Mouse (Mus musculus) G1E (cell line): ENCODE results near the gene Frmpd4. TPM values are rescaled to one million over a fixed set of nuclear protein-coding genes. Genes with fewer than 3 reads are reported as not detected.

Experiments
- ATAC-seq: 2 replicates; pipeline ENCODE4 v1.8.0; 2016; ENCODE audit warnings: mild to moderate bottlenecking; ENCODE audit not compliant: insufficient number of reproducible peaks, poor library complexity, low FRiP score, severe bottlenecking; ENCODE audit errors: extremely low read depth
- DNase-seq: peaks from one replicate; pipeline ENCODE4 v3.0.0; 2012; ENCODE audit warnings: low spot score
- H3K27me3 ChIP-seq: 2 replicates; pipeline ENCODE4 v1.6.1; 2012; ENCODE audit warnings: mild to moderate bottlenecking, low read length, inconsistent platforms; ENCODE audit not compliant: insufficient read depth
- H3K36me3 ChIP-seq: replicated peaks from 2 replicates; pipeline ENCODE3; 2012; ENCODE audit warnings: mild to moderate bottlenecking, inconsistent platforms
- H3K4me1 ChIP-seq: 2 replicates; pipeline ENCODE4 v1.6.1; 2012; ENCODE audit warnings: low read depth, low read length, inconsistent platforms, mixed read lengths; ENCODE audit not compliant: insufficient read depth
- H3K4me3 ChIP-seq: 2 replicates; pipeline ENCODE4 v1.5.1; 2012; ENCODE audit warnings: low read depth, mild to moderate bottlenecking, inconsistent platforms, low read length, moderate library complexity, mixed read lengths
- H3K9me3 ChIP-seq: replicated peaks from 2 replicates; pipeline ENCODE4 v1.6.1; 2012; ENCODE audit warnings: inconsistent platforms
- CTCF ChIP-seq: IDR thresholded peaks from 2 replicates; pipeline ENCODE4 v1.5.1; 2012; ENCODE audit warnings: low read depth, low read length, inconsistent platforms, mixed read lengths
- GATA1 ChIP-seq: IDR thresholded peaks from 2 replicates; pipeline ENCODE4 v1.6.1; 2012; ENCODE audit warnings: borderline replicate concordance, low read length, inconsistent platforms, mixed read lengths
- GATA2 ChIP-seq: IDR thresholded peaks from 2 replicates; pipeline ENCODE4 v1.6.1; 2012; ENCODE audit warnings: low read depth, low read length, inconsistent platforms, borderline replicate concordance
- POLR2AphosphoS5 ChIP-seq: IDR thresholded peaks from 2 replicates; pipeline ENCODE4 v1.6.1; 2012; ENCODE audit warnings: low read depth, low read length, inconsistent platforms; ENCODE audit not compliant: insufficient replicate concordance
- TAL1 ChIP-seq: conservative IDR thresholded peaks from 2 replicates; pipeline ENCODE4 v1.6.1; 2012; ENCODE audit warnings: low read depth, low read length, inconsistent platforms, mixed read lengths
- polyA plus RNA-seq: library from polyadenylated mRNA; stranded (reverse); fragments of >175 nt; gene quantifications from 2 replicates; pipeline ENCODE4 v1.2.3, GENCODE M21; 2012
- total RNA-seq, 2 experiments: library from RNA; stranded (forward) in 1 of 2; stranded (reverse) in 1 of 2; fragments of 200-1000 nt in 1 of 2; fragments of >200 nt in 1 of 2; fragmentation: Nextera tagmentation in 1 of 2; gene quantifications; 2 replicates each; pipeline ENCODE4 v1.2.3; 2014 to 2017

Frmpd4 gene
- total and polyA plus RNA-seq, 3 experiments, result under 0.01 TPM; not detected in 2

DNA sequence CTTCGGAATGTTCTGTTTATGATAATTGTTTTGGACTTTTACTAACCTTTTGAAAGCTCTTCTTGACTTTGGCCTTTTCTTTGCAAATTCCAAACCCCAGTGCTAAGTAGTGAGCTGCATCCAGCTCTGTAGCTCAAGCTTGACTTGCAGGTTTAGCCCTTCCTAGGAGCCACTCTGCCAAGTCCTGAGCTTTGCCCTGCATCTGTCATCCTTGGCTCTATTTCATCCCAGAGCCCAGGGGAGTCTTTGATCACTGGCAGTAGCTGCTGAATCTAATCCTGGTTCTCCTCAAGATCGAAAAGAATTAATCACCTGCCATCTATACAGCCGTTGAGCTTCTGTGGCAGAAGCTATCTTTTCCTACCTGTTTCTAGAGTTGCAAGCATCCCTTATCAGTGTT is 251.9 kb downstream of the Frmpd4 start:
- TF ChIP-seq CTCF (no peak), GATA1 (no peak), POLR2AphosphoS5 (no peak)
- DNase-seq (no peak), ATAC-seq (no peak)
- Histone ChIP-seq H3K9me3 (no peaks in the 10 kb centered on the region), H3K4me3 (no peak overlapping the region), H3K4me1 (no peaks in the 10 kb centered on the region), H3K36me3 (no peaks in the 10 kb centered on the region), H3K27me3 (no peaks in the 10 kb centered on the region)

GRCm38 (mm10) chrX:168312158-168312557 is 264.9 kb downstream of the Frmpd4 start:
- no peak for DNase-seq
- H3K9me3 ChIP-seq, result no peaks in the 10 kb centered on the region
- H3K36me3 ChIP-seq, result no peaks in the 10 kb centered on the region
- no peak for TF ChIP-seq GATA2
- no peak for TF ChIP-seq CTCF
- TF ChIP-seq POLR2AphosphoS5, result no peak
- no peak for TF ChIP-seq GATA1
- no peak for TF ChIP-seq TAL1
- H3K4me1 ChIP-seq, result no peaks in the 10 kb centered on the region
- no peaks in the 10 kb centered on the region for H3K27me3 ChIP-seq
- no peak overlapping the region for H3K4me3 ChIP-seq
- ATAC-seq, result no peak

DNA sequence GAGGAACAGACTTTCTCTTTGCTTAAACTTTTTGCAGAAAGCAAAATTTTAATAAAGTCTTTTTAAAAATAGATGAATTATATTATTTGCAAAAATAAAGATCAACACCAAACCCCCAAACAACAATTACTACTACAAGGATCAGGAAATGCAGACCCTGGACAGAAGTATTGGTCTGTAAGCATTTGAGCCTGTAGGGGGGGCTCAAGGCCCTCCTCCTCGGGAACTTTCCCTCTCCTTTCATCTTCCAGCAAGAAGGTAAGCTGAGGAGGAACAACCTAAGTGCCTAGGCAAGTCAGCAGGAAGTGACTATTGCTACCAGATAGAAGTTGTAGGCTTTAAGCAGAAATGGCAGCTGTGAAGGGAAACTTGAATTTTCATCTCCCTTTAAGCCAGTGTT is 266.9 kb downstream of the Frmpd4 start:
- TF ChIP-seq GATA2, result no peak
- TF ChIP-seq GATA1, result no peak
- no peak for TF ChIP-seq POLR2AphosphoS5
- no peak for TF ChIP-seq CTCF
- no peak for TF ChIP-seq TAL1
- DNase-seq, result no peak
- no peaks in the 10 kb centered on the region for H3K36me3 ChIP-seq
- no peaks in the 10 kb centered on the region for H3K9me3 ChIP-seq
- no peak for ATAC-seq
- H3K4me1 ChIP-seq, result no peaks in the 10 kb centered on the region
- no peak overlapping the region for H3K4me3 ChIP-seq
- H3K27me3 ChIP-seq, result no peaks in the 10 kb centered on the region

GRCm38 (mm10) chrX:168292506-168292905 is 284.5 kb downstream of the Frmpd4 start:
- H3K4me3 ChIP-seq, result no peak overlapping the region
- TF ChIP-seq POLR2AphosphoS5 (no peak), GATA2 (no peak), CTCF (no peak), GATA1 (no peak), TAL1 (no peak)
- H3K9me3 ChIP-seq, result no peaks in the 10 kb centered on the region
- DNase-seq (no peak), ATAC-seq (no peak)
- H3K27me3 ChIP-seq, result no peaks in the 10 kb centered on the region
- no peaks in the 10 kb centered on the region for H3K4me1 ChIP-seq
- no peaks in the 10 kb centered on the region for H3K36me3 ChIP-seq

- DNase-seq (no peak), ATAC-seq (no peak)
- Histone ChIP-seq H3K9me3 (no peaks in the 10 kb centered on the region), H3K36me3 (no peaks in the 10 kb centered on the region), H3K27me3 (no peaks in the 10 kb centered on the region), H3K4me1 (no peaks in the 10 kb centered on the region), H3K4me3 (no peak overlapping the region)
- no peak for TF ChIP-seq CTCF
- TF ChIP-seq TAL1, result no peak
- TF ChIP-seq GATA1, result no peak
- TF ChIP-seq GATA2, result no peak
- TF ChIP-seq POLR2AphosphoS5, result no peak
Observed at GRCm38 (mm10) chrX:168207034-168207433, 370.0 kb downstream of the Frmpd4 start.

- no peak for TF ChIP-seq CTCF
- TF ChIP-seq GATA2, result no peak
- no peak for TF ChIP-seq TAL1
- TF ChIP-seq GATA1, result no peak
- no peak for TF ChIP-seq POLR2AphosphoS5
- no peaks in the 10 kb centered on the region for H3K9me3 ChIP-seq
Observed at GRCm38 (mm10) chrX:168191944-168192343, 385.1 kb downstream of the Frmpd4 start.

DNA sequence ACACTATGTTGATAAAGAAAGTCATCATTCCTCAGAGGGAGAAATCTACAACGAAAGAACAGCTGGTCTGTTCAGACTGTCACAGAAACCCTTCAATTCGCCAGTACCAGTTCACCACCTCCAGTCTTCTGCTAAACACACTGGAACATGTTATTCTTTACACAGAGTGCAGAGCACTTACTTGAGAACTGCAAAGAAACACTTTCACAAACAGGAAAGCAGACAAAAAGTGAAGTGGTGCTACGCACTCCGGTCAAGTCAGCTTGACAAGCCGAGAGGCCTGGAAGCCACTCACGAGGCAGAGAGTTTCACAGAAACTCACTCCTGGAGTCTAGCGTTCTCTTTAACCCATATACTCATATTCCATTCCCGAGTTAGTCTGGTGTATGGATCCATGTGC is 387.5 kb downstream of the Frmpd4 start:
- no peaks in the 10 kb centered on the region for H3K27me3 ChIP-seq
- H3K4me3 ChIP-seq, result no peak overlapping the region
- ATAC-seq (no peak), DNase-seq (no peak)
- TF ChIP-seq GATA1 (no peak), TAL1 (no peak), POLR2AphosphoS5 (no peak), CTCF (no peak), GATA2 (no peak)
- no peaks in the 10 kb centered on the region for H3K36me3 ChIP-seq
- H3K4me1 ChIP-seq, result no peaks in the 10 kb centered on the region
- no peaks in the 10 kb centered on the region for H3K9me3 ChIP-seq

More at GRCm38 (mm10) chrX:168191944-168192343, 385.1 kb downstream of the Frmpd4 start:
- DNase-seq (no peak), ATAC-seq (no peak)
- no peaks in the 10 kb centered on the region for H3K27me3 ChIP-seq
- H3K4me3 ChIP-seq, result no peak overlapping the region
- no peaks in the 10 kb centered on the region for H3K36me3 ChIP-seq
- H3K4me1 ChIP-seq, result no peaks in the 10 kb centered on the region
